Mouse (Mus musculus) spleen, adult 2 months (tissue): Measurements from ENCODE around the gene Asrgl1. TPM values are rescaled to one million over a fixed set of nuclear protein-coding genes. Genes with fewer than 3 reads are reported as not detected.

ENCODE experiments used
- DNase-seq, 2 experiments: peaks; one replicate each; pipeline versions ENCODE4 v3.0.0 to v3.0.0-alpha.2; 2012 to 2021; ENCODE audit warnings: low spot score in 2 of 2, low read depth in 1 of 2
- H3K27ac ChIP-seq: fragments of 200-500 bp; 2 replicates; pipeline ENCODE4 v1.5.1; 2012; ENCODE audit warnings: low read length, inconsistent platforms; ENCODE audit not compliant: insufficient read depth
- H3K27me3 ChIP-seq: fragments of 200-500 bp; 2 replicates; pipeline ENCODE4 v1.6.1; 2012; ENCODE audit warnings: mild to moderate bottlenecking, moderate library complexity, low read length, inconsistent platforms; ENCODE audit not compliant: control insufficient read depth, insufficient read depth
- H3K36me3 ChIP-seq: fragments of 200-500 bp; 2 replicates; pipeline ENCODE4 v1.6.1; 2012; ENCODE audit warnings: mild to moderate bottlenecking, low read length, inconsistent platforms; ENCODE audit not compliant: control insufficient read depth, insufficient read depth
- H3K4me1 ChIP-seq: fragments of 200-500 bp; 2 replicates; pipeline ENCODE4 v1.6.1; 2011; ENCODE audit warnings: inconsistent platforms; ENCODE audit not compliant: control insufficient read depth, insufficient read depth, insufficient read length
- H3K4me3 ChIP-seq: fragments of 200-500 bp; 2 replicates; pipeline ENCODE4 v1.5.1; 2011; ENCODE audit warnings: mild to moderate bottlenecking, inconsistent platforms; ENCODE audit not compliant: insufficient read depth, insufficient read length; ENCODE audit errors: extremely low read depth
- CTCF ChIP-seq: fragments of 200-500 bp; IDR thresholded peaks from 2 replicates; pipeline ENCODE4 v1.5.1; 2011; ENCODE audit warnings: mild to moderate bottlenecking, inconsistent platforms; ENCODE audit not compliant: insufficient read depth, insufficient read length, insufficient replicate concordance; ENCODE audit errors: extremely low read depth
- POLR2A ChIP-seq: fragments of 200-500 bp; IDR thresholded peaks from 2 replicates; pipeline ENCODE4 v1.6.1; 2011; ENCODE audit warnings: low read depth, low read length, inconsistent platforms
- WGBS: fragments of 180-500 bp; shearing (Covaris S2); methylation state at CpG from one replicate; pipeline ENCODE4 v1.1.7; 2018; 5-methylcytosine and 5-hydroxymethylcytosine counted together
- polyA plus RNA-seq: library from polyadenylated mRNA; depleted of rRNA; stranded (reverse); fragments of >200 nt; gene quantifications from 2 replicates; pipeline ENCODE4 v1.2.3, GENCODE M21; 2012; rRNA removed

Gene Asrgl1
- polyA plus RNA-seq, 1 experiment, result 6.2 TPM

DNA sequence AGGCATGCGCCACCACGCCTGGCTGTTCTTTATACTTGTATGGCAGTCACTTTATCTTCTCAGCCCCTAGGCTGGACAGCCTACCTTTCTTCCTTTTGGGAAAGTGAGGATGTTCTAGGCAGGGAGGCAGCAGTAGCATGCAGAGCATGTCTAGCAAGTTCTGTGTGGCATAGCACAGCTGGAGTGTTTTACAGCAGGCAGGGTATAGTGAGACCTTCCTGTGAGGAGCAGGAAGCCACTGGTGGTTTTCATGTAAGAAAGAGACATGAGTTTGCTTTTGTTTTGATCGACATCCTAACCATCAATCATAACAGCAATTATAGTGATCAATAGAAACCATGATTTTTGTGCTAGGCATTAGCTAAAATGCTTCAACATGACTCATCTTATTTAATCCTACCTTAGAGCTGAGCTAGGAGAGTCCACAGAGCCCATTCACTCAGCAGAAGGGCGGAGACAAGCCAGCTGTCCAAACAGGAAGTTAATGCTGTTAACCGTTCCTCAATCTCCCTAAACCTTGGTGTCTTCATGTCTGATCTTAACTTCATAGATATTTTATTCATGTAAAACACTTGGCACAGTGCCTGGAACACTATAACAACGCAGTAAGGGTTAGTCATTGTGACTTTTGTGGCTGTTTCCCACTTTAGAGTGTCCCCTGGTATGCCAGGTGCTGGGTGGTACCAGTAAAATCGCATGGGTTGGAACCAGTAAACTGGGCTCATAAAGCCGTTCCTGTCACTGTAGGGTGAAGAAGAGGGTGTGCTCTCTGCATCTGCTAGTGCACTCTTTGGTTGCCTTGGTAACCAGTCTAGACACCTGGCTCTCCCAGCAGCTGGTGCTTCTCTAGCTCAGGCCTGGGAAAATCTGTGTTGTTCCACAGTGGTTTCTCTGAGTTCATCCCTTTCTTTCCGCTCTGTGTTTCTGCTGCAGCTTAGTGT, 69.5 kb downstream of the Asrgl1 start:
- peak overlapping the region; percentile 60 for H3K27ac ChIP-seq
- 28% methylated on average over 9 of the region's 9 CpGs for WGBS
- H3K27me3 ChIP-seq, result no peaks in the 10 kb centered on the region
- no peak overlapping the region for H3K4me3 ChIP-seq
- TF ChIP-seq POLR2A (no peak), CTCF (no peak)
- DNase-seq, result peak in 1 of 2 experiments; percentile 32
- H3K36me3 ChIP-seq, result no peaks in the 10 kb centered on the region
- peaks cover 37% of the 10 kb centered on the region; the same call in 1 of the 2 replicates for H3K4me1 ChIP-seq

DNA sequence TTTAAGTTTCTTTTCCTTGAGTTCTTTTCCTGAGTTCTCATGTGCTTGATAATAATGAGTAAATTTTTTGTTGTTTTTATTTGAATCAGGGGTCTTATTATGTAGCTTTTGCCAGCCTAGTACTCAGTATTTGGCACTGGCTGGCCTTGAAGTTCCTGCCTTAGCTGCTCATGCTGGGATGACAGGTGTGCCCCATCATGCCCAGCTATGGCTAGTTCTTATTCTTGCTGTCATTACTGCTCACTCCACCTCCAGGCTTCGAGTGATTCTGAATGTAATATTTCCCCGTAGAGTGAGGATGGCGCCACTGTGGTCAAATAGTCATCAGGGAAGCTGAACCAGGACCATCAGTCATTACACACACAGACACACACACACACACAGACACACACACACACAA, 71.6 kb downstream of the Asrgl1 start:
- Histone ChIP-seq H3K36me3 (no peaks in the 10 kb centered on the region), H3K27ac (no peak overlapping the region), H3K4me3 (no peak overlapping the region), H3K27me3 (no peaks in the 10 kb centered on the region), H3K4me1 (peaks cover 21% of the 10 kb centered on the region; the same call in 1 of the 2 replicates)
- no peak for TF ChIP-seq CTCF
- no peak for TF ChIP-seq POLR2A
- DNase-seq, result no peak
- WGBS, result 87% methylated on average over 3 of the region's 3 CpGs

DNA sequence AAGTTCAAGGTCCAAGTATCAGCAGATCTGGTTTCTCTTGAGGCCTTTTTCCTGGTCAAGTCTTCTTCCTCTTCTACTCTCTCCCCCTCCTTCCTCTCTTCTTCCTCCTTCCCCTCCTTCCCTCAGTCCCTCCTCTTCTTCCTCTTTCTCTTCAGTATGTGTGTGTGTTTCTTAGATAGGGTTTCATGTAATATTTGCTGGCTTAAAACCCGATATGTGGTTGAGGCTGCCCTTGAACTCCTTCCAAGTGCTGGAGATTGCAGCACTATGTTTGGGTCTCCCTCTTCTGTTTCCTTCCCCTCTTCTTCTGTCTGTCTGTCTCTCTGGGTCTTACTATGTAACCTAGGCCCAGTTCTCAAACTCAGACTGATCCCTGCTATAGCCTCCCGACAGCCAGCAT, 72.6 kb downstream of the Asrgl1 start:
- H3K27me3 ChIP-seq, result no peaks in the 10 kb centered on the region
- H3K36me3 ChIP-seq, result no peaks in the 10 kb centered on the region
- H3K4me3 ChIP-seq, result no peak overlapping the region
- WGBS, result 45% methylated on average over 2 of the region's 2 CpGs
- DNase-seq, result no peak
- no peak overlapping the region for H3K27ac ChIP-seq
- TF ChIP-seq POLR2A, result no peak
- TF ChIP-seq CTCF, result no peak
- H3K4me1 ChIP-seq, result peaks cover 14% of the 10 kb centered on the region; the same call in 1 of the 2 replicates

DNA sequence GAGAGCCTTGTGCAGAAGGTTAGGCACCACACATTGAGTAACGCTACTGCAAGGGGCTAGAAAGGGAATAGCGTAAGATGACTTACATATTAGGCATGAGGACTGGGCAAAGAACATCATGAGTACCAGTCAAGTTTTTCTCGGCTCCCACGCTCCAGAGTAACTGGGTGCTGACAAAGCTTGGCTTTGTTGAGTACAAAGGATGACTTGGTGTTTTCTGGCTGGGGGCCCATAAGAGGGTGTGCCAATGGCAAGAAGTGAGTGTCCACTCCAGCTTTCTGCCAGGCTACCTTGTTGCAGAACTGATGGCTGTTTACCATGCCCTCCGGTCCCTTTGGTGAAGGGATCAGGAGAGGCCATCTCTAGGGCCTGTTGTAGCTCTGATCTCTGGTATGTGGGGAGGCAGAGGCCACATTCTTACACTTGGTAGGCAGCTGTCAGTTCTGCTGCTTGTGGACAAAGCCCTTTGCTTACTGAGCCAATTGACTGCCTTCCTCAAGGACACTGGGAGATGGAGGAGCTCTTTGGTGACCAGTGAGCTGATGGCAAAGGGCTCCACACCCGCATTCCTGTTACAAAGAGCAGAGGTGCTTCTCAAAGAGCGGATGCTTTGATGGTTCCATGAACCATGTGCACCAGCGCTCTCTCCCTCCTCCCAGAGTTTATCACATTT, 74.1 kb downstream of the Asrgl1 start:
- Histone ChIP-seq H3K27me3 (no peaks in the 10 kb centered on the region), H3K4me3 (no peak overlapping the region), H3K27ac (no peak overlapping the region), H3K36me3 (no peaks in the 10 kb centered on the region), H3K4me1 (peaks cover 4% of the 10 kb centered on the region; the same call in 1 of the 2 replicates)
- TF ChIP-seq CTCF, result no peak
- TF ChIP-seq POLR2A, result no peak
- no peak for DNase-seq
- WGBS, result 89% methylated on average over 8 of the region's 8 CpGs

DNA sequence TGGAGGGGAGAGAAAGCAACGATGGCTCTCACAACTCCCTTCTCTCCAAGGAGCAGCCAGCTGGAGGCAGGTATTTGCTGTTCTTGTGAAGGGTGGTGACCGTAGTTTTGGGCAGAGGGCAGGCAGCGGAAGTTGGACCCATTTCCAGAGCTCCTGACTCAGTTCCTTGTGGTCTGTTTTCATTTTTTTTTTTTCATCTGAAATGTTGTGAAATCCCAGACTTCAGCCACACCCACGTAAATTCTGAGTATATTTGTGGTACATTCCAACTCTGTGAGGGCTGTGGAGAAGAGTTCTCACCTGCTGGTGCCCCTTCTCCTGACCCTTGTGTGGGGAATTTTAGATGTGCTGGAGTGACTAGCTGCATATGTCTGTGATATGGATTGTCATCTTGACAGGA, 75.3 kb downstream of the Asrgl1 start:
- WGBS, result 83% methylated on average over 4 of the region's 4 CpGs
- TF ChIP-seq POLR2A (no peak), CTCF (no peak)
- DNase-seq, result no peak

More for the DNA sequence above, 75.3 kb downstream of the Asrgl1 start:
- Histone ChIP-seq H3K27me3 (no peaks in the 10 kb centered on the region), H3K4me1 (no peaks in the 10 kb centered on the region), H3K36me3 (no peaks in the 10 kb centered on the region), H3K4me3 (no peak overlapping the region), H3K27ac (no peak overlapping the region)

Other genes starting within 250 kb of the Asrgl1 start
- 11.5 and 15.2 TPM in 2 replicates for gene 1810009A15Rik, start 246.8 kb downstream of the Asrgl1 start, polyA plus RNA-seq
- 1.2 TPM in 1 of 2 replicates, not detected in the other for gene Gm49416, start 246.7 kb downstream of the Asrgl1 start, polyA plus RNA-seq
- 21.2 and 27.5 TPM in 2 replicates for gene Ints5, start 242.6 kb downstream of the Asrgl1 start, polyA plus RNA-seq
- gene Ganab, start 237.6 kb downstream of the Asrgl1 start, polyA plus RNA-seq, result 85.2 and 86.9 TPM in 2 replicates
- gene B3gat3, start 215.3 kb downstream of the Asrgl1 start, polyA plus RNA-seq, result 86.0 and 93.4 TPM in 2 replicates
- gene Rom1, start 206.3 kb downstream of the Asrgl1 start, polyA plus RNA-seq, result 10.0 and 11.9 TPM in 2 replicates
- 72.3 and 77.7 TPM in 2 replicates for gene Eml3, start 206.1 kb downstream of the Asrgl1 start, polyA plus RNA-seq
- gene Mta2, start 193.8 kb downstream of the Asrgl1 start, polyA plus RNA-seq, result 35.0 and 37.7 TPM in 2 replicates
- gene Tut1, start 181.8 kb downstream of the Asrgl1 start, polyA plus RNA-seq, result 18.3 and 22.3 TPM in 2 replicates
- 206 and 242 TPM in 2 replicates for gene Eef1g, start 168.6 kb downstream of the Asrgl1 start, polyA plus RNA-seq
- 6.9 and 8.0 TPM in 2 replicates for gene Ahnak, start 146.4 kb downstream of the Asrgl1 start, polyA plus RNA-seq
- 0.26 and 0.91 TPM in 2 replicates for gene Scgb1a1, start 47.7 kb downstream of the Asrgl1 start, polyA plus RNA-seq